Mouse (Mus musculus): ENCODE measurements at regions not wholly inside any gene's neighbourhood (a gene's known extent, or its start where the extent isn't known, plus 50 kb on each side); places are given as distances from the start of the nearest gene placed in this dataset.
A peak's percentile ranks its signal among the peaks of the same experiment; 100 is the strongest.

DNA sequence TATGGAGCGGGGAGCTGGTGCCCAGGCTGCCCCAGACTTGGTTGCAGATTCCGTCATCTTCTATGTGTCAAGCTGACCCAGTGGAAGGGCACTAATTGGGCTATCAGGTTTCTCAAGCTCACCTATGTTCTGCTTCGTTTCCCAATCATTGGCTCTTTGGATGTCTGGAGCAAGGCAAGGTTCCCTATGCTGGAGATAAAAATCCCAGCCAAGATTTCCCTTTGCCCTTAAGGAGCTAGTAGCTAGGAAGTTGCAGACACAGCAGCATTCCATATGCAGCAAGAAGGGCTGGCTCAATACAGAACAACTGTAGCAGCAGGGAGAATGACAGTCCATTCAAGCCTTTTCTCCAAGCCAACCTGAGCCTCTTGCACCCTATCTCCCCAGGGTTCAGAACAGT lies 159.2 kb upstream of the Zfp706 start:
- H3K4me3 ChIP-seq: no peak overlapping the region
- no peaks in the 10 kb centered on the region for H3K36me3 ChIP-seq
- no peak overlapping the region for H3K27ac ChIP-seq (replicated peaks)
- WGBS: 80% methylated on average over 3 of the region's 3 CpGs
- no peak overlapping the region for H3K4me2 ChIP-seq
- H3K9ac ChIP-seq: no peak overlapping the region
- ATAC-seq (ENCODE audit: low FRiP score, low read depth): no peak
- no peaks in the 10 kb centered on the region for H3K27me3 ChIP-seq
- no peaks in the 10 kb centered on the region for H3K4me1 ChIP-seq (replicated peaks)
- H3K9me3 ChIP-seq: no peaks in the 10 kb centered on the region

DNA sequence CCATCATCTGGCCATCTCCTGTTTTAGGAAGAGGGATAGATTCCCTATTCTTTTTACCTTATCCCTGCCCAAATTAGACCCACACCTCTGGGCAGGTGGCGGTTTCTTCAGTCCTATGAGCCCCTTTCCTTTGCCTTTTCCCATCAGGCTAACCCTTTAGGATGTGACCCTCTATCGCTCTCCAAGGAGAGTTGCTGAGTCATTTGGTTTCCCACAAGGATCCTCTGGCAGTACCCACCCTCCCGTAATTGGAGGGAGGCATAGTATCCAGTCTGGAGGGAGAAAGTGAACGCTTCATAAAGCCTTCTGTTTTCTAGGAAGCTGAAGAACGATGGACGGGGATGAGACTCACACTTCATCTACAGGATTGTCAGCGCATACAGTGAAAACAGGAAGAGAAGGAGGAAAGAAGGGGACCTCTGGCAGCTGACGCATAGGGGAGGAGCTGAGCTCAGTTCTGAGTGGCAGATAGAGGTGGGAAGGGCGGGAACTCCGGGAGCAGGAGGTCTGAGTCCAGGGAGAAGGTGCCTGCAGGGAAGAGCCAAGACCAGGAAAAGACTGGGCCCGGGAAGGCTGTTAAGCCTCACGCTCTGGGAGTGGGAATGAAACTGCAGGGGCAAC lies 158.4 kb upstream of the Zfp706 start:
- ATAC-seq (ENCODE audit: low FRiP score, low read depth): no peak
- H3K9ac ChIP-seq: no peak overlapping the region
- no peak overlapping the region for H3K27ac ChIP-seq (replicated peaks)
- 28% methylated on average over 12 of the region's 12 CpGs for WGBS
- H3K4me1 ChIP-seq (replicated peaks): no peaks in the 10 kb centered on the region
- H3K9me3 ChIP-seq: no peaks in the 10 kb centered on the region
- H3K27me3 ChIP-seq: no peaks in the 10 kb centered on the region
- H3K4me3 ChIP-seq: no peak overlapping the region
- H3K36me3 ChIP-seq: no peaks in the 10 kb centered on the region
- H3K4me2 ChIP-seq: no peak overlapping the region

DNA sequence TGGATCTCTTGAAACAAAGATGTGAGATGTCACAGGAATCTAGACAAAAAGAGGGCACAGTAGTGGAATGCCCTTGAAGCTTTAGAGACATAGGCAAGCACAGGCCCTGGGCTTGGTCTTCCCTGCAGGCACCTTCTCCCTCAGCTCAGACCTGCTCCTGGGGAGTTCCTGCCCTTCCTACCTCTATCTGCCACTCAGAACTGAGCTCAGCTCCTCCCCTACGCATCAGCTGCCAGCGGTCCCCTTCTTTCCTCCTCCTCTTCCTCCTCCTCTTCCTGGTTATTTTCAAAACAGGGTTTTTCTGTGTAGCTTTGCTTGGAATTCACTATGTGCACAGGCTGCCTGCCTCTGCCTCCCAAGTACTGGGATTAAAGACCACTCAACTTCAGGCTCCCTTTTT lies 157.6 kb upstream of the Zfp706 start:
- H3K9me3 ChIP-seq: no peaks in the 10 kb centered on the region
- no peak overlapping the region for H3K4me2 ChIP-seq
- H3K27me3 ChIP-seq: no peaks in the 10 kb centered on the region
- no peak overlapping the region for H3K9ac ChIP-seq
- 61% methylated on average over 2 of the region's 2 CpGs for WGBS
- H3K4me1 ChIP-seq (replicated peaks): no peaks in the 10 kb centered on the region
- no peak overlapping the region for H3K4me3 ChIP-seq
- no peaks in the 10 kb centered on the region for H3K36me3 ChIP-seq
- no peak overlapping the region for H3K27ac ChIP-seq (replicated peaks)
- no peak for ATAC-seq (ENCODE audit: low FRiP score, low read depth)

DNA sequence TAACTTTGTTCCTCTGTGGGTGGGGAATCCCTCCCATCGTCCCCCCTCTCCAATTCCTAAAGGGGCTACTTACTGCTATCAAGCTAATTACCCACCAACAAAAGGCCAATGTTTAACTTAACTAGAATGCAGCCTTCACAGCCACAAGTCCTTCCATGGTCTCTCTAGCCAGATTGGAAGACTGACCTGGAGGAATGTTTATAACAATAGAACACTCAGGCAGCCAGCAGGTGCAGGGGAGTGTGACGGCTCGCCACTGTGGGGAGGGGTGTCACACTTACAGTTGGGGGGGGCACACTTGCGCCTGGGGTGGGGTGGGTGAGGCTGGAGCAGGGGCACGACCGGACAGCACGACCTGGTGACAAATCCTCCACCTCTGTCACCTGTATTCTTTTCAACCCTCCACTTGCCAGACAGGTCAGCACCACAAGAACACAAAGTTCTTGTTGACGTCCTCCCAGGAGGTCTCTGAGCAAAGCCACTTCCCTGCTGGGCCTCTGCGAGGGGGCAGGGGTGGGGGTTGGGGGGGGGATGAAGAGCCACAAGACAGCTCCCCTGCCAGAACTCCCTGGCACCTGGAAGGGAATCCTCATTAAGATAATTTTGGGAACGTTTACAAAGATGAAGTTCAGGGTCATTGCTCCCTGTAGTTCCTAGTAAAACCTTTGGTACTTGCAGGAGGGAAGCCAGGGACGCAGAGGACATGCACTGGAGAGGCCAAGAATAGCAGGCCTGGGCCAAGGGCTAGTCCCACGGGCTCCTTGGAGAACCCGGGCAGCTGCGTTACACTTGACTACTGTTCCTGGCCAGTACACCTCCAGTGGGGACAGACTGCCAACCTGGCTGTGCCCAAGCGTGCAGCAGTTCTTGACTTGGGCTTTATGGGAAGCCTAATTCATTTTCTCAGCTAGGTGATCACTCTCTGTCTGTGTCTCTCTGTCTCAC lies 156.9 kb upstream of the Zfp706 start:
- H3K9me3 ChIP-seq: no peaks in the 10 kb centered on the region
- no peak overlapping the region for H3K4me3 ChIP-seq
- no peak overlapping the region for H3K27ac ChIP-seq (replicated peaks)
- WGBS: 30% methylated on average over 15 of the region's 15 CpGs
- H3K27me3 ChIP-seq: no peaks in the 10 kb centered on the region
- no peak overlapping the region for H3K9ac ChIP-seq
- H3K4me2 ChIP-seq: no peak overlapping the region
- no peak for ATAC-seq (ENCODE audit: low FRiP score, low read depth)
- peaks cover under 1% of the 10 kb centered on the region; the same call in 1 of the 2 replicates for H3K4me1 ChIP-seq (replicated peaks)
- H3K36me3 ChIP-seq: no peaks in the 10 kb centered on the region

DNA sequence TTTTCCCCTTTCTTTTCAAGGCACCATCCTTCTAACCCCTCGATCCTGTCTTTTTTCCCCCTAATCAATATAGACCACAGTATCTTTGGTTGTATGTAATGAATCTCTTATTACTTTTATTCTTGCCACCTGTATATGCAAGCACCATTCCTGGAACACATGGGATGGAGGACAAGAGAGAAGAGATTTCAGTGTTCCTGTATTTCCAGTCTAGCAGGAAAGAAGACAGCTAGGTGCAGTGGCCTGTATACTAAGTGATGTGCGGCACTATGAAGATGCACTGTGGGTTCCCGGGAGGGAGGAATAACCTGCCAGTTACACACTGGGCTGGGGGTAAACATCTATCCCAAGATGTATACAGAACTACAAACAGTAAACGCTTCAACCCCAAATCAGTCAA lies 152.4 kb upstream of the Zfp706 start:
- no peaks in the 10 kb centered on the region for H3K9me3 ChIP-seq

DNA sequence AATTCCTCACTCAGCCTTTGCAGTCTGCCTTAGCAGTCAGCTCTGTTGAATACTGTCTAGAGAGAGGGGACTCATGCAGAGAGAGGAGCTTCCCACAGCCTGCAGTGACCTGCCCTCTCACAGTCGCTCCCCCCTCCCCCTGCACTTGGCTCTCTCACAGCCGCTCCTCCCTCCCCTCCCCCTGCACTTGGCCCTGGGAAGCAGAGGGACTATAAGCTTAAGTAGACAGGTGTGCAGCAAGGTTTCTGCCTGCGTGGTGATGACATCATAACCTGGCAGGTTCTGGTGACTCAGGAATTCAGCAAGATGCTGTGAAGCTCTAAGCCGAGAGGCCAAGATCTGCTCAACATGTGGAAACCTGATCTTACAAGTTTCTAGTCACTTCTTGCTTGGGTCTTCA lies 151.8 kb upstream of the Zfp706 start:
- Histone ChIP-seq H3K4me2 (no peak overlapping the region), H3K36me3 (no peaks in the 10 kb centered on the region), H3K27me3 (no peaks in the 10 kb centered on the region), H3K4me1 (replicated peaks) (peaks cover 4% of the 10 kb centered on the region; the same call in 1 of the 2 replicates), H3K4me3 (no peak overlapping the region), H3K27ac (replicated peaks) (no peak overlapping the region), H3K9me3 (no peaks in the 10 kb centered on the region), H3K9ac (no peak overlapping the region)
- WGBS: 13% methylated on average over 4 of the region's 4 CpGs
- 0 out of 2 replicates have a peak, but pooled peaks have one; percentile 48 for ATAC-seq (ENCODE audit: low FRiP score, low read depth)

More for the DNA sequence above, 152.4 kb upstream of the Zfp706 start:
- no peak overlapping the region for H3K9ac ChIP-seq
- 76% methylated on average over 4 of the region's 4 CpGs for WGBS
- no peak overlapping the region for H3K27ac ChIP-seq (replicated peaks)
- H3K4me1 ChIP-seq (replicated peaks): peaks cover 4% of the 10 kb centered on the region; the same call in 1 of the 2 replicates
- H3K36me3 ChIP-seq: no peaks in the 10 kb centered on the region
- H3K4me3 ChIP-seq: no peak overlapping the region
- no peak for ATAC-seq (ENCODE audit: low FRiP score, low read depth)
- H3K27me3 ChIP-seq: no peaks in the 10 kb centered on the region
- no peak overlapping the region for H3K4me2 ChIP-seq

DNA sequence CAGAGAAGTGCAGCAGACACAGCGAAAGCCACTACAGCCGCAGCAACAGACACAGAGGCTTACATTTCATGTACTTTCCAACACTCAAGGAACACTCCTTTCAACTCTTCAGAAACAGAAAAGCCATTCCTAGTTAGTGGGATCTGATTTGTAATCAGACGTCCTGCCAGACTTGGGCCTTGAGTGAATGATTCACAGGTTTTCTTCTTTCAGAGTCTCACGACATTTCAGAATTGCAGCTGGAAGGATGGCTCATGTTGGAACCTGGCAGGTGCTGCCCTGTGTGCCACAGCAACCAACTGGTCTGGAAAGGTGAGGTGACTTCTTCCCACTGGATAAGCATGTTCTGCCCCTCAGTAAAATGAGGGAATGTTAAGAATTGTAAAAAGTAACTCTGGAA lies 149.8 kb upstream of the Zfp706 start:
- Histone ChIP-seq H3K4me1 (replicated peaks) (peaks cover 4% of the 10 kb centered on the region; the same call in 1 of the 2 replicates), H3K4me3 (no peak overlapping the region), H3K9me3 (no peaks in the 10 kb centered on the region), H3K9ac (no peak overlapping the region), H3K36me3 (no peaks in the 10 kb centered on the region), H3K27me3 (no peaks in the 10 kb centered on the region), H3K4me2 (no peak overlapping the region), H3K27ac (replicated peaks) (no peak overlapping the region)
- 62% methylated on average over 4 of the region's 4 CpGs for WGBS
- no peak for ATAC-seq (ENCODE audit: low FRiP score, low read depth)

DNA sequence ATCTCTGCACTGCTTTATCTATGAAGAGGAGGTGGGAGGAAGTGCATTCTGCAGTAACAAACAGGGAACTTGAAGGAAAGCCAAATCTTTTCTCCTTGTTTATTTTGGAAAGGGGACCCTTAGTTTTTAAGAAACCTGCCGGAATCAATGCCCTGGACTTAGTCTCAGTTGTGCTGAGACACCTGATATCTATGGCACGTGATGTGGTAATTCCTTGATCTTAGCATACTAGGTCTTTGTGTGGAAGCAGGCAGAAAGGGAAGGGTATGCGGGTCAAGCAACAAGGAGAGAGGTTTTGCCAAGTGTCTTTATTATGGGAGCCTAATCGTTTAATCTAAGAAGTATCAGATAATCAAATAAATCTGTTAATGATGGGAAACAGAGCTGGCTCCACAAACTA lies 147.4 kb upstream of the Zfp706 start:
- no peak overlapping the region for H3K27ac ChIP-seq (replicated peaks)
- H3K4me2 ChIP-seq: no peak overlapping the region
- 96% methylated on average over 4 of the region's 4 CpGs for WGBS
- H3K4me3 ChIP-seq: no peak overlapping the region
- ATAC-seq (ENCODE audit: low FRiP score, low read depth): no peak
- H3K27me3 ChIP-seq: no peaks in the 10 kb centered on the region
- peaks cover 4% of the 10 kb centered on the region; the same call in 1 of the 2 replicates for H3K4me1 ChIP-seq (replicated peaks)
- no peak overlapping the region for H3K9ac ChIP-seq
- H3K36me3 ChIP-seq: no peaks in the 10 kb centered on the region
- H3K9me3 ChIP-seq: no peaks in the 10 kb centered on the region

DNA sequence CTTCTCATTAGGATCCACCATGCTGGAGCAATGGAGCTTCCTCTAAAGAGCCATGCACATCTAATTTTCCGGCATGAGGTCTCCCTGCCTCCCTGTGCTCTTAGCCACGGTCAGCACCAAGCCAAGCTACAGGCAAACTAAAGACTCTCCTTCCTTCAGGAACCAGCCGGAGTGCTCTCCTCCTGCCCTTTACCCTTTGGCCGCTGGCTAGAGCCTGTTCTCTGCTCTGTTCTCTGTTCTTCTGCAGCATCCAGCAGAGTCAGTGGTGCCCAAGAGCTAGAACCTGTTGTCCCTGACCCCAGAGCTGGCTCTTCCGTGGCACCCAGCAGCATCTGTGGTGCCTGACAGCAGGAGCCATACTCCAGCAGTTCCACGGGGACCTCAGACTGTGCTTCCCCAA lies 145.6 kb upstream of the Zfp706 start:
- Histone ChIP-seq H3K4me2 (no peak overlapping the region), H3K4me1 (replicated peaks) (no peaks in the 10 kb centered on the region), H3K27ac (replicated peaks) (no peak overlapping the region), H3K36me3 (no peaks in the 10 kb centered on the region), H3K9me3 (no peaks in the 10 kb centered on the region), H3K27me3 (no peaks in the 10 kb centered on the region), H3K4me3 (no peak overlapping the region), H3K9ac (no peak overlapping the region)
- ATAC-seq (ENCODE audit: low FRiP score, low read depth): no peak
- WGBS: 85% methylated on average over 6 of the region's 6 CpGs

DNA sequence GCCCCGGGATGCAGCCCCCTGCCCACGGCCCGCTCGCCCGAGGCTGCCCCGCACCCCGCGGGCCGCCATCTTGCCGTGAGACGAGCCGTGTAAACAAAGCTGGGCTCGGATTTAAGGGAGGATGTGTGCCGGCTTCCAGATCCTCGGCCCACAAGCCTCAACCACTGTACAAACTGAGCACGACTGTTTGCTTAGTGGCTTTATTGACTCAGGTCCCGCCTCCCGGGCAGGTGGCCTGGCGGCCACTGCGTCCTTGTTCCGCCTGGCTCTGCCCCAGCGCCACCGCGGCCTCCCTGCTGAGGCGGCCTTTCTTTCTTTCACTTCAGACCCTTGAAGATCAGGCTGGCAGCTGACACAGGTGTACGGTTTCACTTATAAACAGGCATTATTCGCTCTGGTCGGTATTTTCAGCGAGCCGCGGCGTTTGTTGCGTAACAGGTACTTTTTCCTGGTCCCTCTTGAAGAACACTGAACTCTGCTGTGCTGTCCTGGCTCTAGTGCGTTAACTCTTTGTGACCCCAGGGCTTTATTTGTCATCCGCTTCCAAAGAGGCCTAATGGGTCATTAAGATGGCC lies 128.1 kb upstream of the Zfp706 start:
- Histone ChIP-seq H3K9ac (peak overlapping the region; percentile 59), H3K27me3 (no peaks in the 10 kb centered on the region), H3K27ac (replicated peaks) (peak overlapping the region; percentile 84), H3K36me3 (no peaks in the 10 kb centered on the region), H3K9me3 (no peaks in the 10 kb centered on the region), H3K4me1 (replicated peaks) (peaks cover 23% of the 10 kb centered on the region), H3K4me2 (peak overlapping the region; percentile 76), H3K4me3 (peak overlapping the region; percentile 45)
- peak; percentile 69 for ATAC-seq (ENCODE audit: low FRiP score, low read depth)
- WGBS: 1% methylated on average over 35 of the region's 35 CpGs

DNA sequence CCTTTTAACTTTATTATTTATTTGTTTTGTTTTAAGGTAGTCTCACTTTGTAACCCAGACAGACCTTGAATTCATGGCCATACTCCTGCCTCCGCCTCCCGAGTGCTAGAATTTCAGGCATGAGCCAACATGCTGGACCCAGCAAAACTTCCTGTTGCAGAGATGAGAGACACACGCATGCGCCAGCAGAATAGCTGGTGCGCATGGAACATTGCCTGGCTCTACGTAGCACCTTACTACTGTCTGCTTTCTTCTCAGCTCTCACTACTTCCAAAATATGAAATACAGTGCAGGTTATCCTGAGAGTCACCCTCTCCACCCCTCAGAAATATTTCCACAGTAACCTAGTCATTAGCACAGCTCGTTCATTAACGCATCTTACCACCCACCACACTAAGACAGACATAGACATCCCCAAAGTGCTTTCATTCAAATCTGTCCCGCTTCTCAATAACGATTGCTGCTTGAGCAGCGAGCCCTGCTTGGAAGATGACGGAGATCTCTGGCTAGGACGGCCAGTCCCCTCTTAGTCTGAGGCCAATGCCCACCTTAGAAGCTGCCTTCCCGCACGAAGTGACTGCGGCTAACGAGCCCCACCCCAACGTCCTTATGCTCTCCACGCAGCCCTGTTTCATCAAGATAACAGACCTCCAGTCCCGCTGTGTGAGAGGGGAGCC lies 127.5 kb upstream of the Zfp706 start:
- H3K9ac ChIP-seq: peak overlapping the region; percentile 59
- WGBS: 23% methylated on average over 20 of the region's 20 CpGs

More for the DNA sequence above, 127.5 kb upstream of the Zfp706 start:
- no peaks in the 10 kb centered on the region for H3K9me3 ChIP-seq
- H3K27me3 ChIP-seq: no peaks in the 10 kb centered on the region
- H3K4me2 ChIP-seq: peak overlapping the region; percentile 76
- H3K36me3 ChIP-seq: no peaks in the 10 kb centered on the region
- peak overlapping the region; percentile 84 for H3K27ac ChIP-seq (replicated peaks)
- peaks cover 23% of the 10 kb centered on the region for H3K4me1 ChIP-seq (replicated peaks)
- peak; percentile 52 for ATAC-seq (ENCODE audit: low FRiP score, low read depth)
- H3K4me3 ChIP-seq: peak overlapping the region; percentile 45
